Mouse (Mus musculus) C3H10T1/2 (cell line): ENCODE data around the gene Pax2. TPM values are rescaled to one million over a fixed set of nuclear protein-coding genes. Genes with fewer than 3 reads are reported as not detected.

ENCODE experiments used
- polyA plus RNA-seq, 2 experiments: library from polyadenylated mRNA; unstranded; fragments of >200 nt; fragmentation: generic; extraction: Trizol; gene quantifications; one replicate each; pipeline ENCODE4 v1.2.1; 2012; ENCODE audit warnings: missing spikeins in 2 of 2

Gene Pax2
- under 1 TPM; 0.04 to 0.06 TPM for polyA plus RNA-seq

GRCm38 (mm10) chr19:44755693-44756420, at the start of gene Pax2:
Gene Pax2 (plus strand): TSS chr19:44756045.

Other genes with a start within 250 kb of the Pax2 start
- gene Sec31b, start 210.2 kb upstream of the Pax2 start, polyA plus RNA-seq: under 1 TPM; 0.04 to 0.59 TPM
- gene Gm20538, start 203.2 kb upstream of the Pax2 start, polyA plus RNA-seq: not detected
- 100 to 1,000 TPM; 518 to 899 TPM for gene Ndufb8, start 200.6 kb upstream of the Pax2 start, polyA plus RNA-seq
- 10 to 100 TPM in 1 of 2 experiments, 1 to 10 TPM in 1; 5.3 to 13.5 TPM for gene Hif1an, start 193.2 kb upstream of the Pax2 start, polyA plus RNA-seq
- 1 to 10 TPM in 1 of 2 experiments, under 1 TPM in 1; 0.73 to 4.4 TPM for gene Slf2, start 175.1 kb downstream of the Pax2 start, polyA plus RNA-seq
- under 1 TPM; 0.09 to 0.55 TPM for gene Sema4g, start 233.1 kb downstream of the Pax2 start, polyA plus RNA-seq
- gene Twnk, start 249.6 kb downstream of the Pax2 start, polyA plus RNA-seq: 1 to 10 TPM; 5.2 to 9.2 TPM